Mouse (Mus musculus): ENCODE measurements at regions not wholly inside any gene's neighbourhood (a gene's known extent, or its start where the extent isn't known, plus 50 kb on each side); places are given as distances from the start of the nearest gene placed in this dataset.
A peak's percentile ranks its signal among the peaks of the same experiment; 100 is the strongest.
"Not testable (repeated sequence)": the region's sequence is repeated elsewhere in the genome, so short reads cannot be mapped to it uniquely, and the experiment has no call there.

DNA sequence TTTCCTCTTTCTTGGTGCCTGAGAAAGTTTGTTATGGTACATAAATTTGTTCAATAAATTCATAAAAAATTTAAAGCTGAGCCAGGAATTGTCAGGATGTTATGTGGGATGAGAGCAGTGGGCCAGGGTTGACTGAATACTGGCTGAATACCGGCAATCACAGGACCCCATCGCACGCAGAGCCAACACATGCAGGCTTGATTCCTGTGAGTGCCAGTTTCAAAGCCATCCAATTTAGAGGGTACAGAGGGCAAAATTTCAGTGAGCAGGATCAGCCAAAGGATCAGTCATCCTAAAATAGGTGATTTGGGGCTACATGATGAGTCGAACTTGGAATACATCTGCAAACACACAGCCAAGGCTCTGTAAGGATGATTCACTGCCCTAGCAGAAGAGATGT lies 583.6 kb upstream of the Nectin3 start:
- no peak for DNase-seq (ENCODE audit: low read depth)

GRCm38 (mm10) chr16:47080330-47080729 lies 582.0 kb upstream of the Nectin3 start:
- DNase-seq (ENCODE audit: low read depth): no peak

DNA sequence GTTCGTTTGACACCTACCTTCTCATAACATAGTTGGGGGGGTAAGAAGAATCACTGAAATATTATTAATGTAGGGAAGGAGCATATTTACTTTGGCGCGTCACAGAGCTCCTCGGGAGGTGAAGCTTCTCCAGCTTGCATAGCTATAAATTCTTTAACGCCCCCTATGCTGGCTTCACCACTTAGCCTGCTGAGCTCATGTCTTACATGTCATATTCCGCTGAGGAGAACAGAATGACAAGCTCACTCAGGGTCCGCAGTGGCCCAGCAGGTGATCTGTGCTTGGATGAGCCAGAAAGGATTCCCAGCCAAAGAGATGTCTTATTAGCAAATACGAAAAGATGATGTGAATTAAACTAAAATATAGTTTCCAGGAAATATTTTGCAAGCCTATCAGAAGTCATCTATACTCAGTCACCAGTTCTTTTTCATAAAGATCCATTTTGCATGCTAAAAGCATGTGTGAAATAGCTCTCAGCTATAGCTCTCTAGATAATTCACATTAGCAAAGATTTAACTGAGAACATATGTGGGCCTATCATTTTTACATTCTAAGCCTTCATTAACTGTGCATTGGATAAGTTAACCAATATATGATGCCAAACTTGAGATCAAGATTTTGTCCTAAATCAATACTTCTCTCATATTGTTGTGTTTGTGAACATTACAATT lies 561.1 kb upstream of the Nectin3 start:
- no peak for DNase-seq (ENCODE audit: low read depth)

- DNase-seq (ENCODE audit: low read depth): no peak
Measured at GRCm38 (mm10) chr16:47058811-47059210, 560.5 kb upstream of the Nectin3 start.

GRCm38 (mm10) chr16:47025971-47026370 lies 527.6 kb upstream of the Nectin3 start:
- DNase-seq (ENCODE audit: low read depth): no peak

- DNase-seq (ENCODE audit: low read depth): no peak
Measured at GRCm38 (mm10) chr16:47017486-47017885, 519.2 kb upstream of the Nectin3 start.

GRCm38 (mm10) chr16:46982910-46983600 lies 484.7 kb upstream of the Nectin3 start:
- DNase-seq (ENCODE audit: low read depth): no peak

- no peak for DNase-seq (ENCODE audit: low read depth)
Measured at GRCm38 (mm10) chr16:46982272-46982909, 484.1 kb upstream of the Nectin3 start.

DNA sequence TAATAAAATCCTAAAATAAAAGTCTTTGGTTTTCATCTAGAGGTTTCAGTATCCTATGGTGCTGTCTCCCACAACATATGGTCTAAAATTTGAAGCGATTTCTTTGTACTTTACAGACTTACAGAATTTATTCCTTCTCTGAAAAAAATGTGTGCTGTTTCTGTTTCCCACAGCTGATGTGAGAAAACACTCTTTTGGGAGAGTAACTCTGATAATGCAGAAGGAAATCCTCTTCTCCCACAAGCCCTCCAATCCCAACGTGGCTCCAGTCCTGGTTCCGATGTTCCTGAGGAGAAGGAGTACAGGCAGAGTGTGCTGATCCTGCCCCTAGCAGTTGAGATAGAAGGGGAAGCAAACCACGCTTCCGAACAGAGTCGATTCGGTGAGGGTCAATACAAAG lies 467.4 kb upstream of the Nectin3 start:
- DNase-seq (ENCODE audit: low read depth): no peak

- peak; percentile 15 for DNase-seq (ENCODE audit: low read depth)
Measured at GRCm38 (mm10) chr16:46956990-46957389, 458.7 kb upstream of the Nectin3 start.

GRCm38 (mm10) chr16:46926060-46926459 lies 427.7 kb upstream of the Nectin3 start:
- no peak for DNase-seq (ENCODE audit: low read depth)

DNA sequence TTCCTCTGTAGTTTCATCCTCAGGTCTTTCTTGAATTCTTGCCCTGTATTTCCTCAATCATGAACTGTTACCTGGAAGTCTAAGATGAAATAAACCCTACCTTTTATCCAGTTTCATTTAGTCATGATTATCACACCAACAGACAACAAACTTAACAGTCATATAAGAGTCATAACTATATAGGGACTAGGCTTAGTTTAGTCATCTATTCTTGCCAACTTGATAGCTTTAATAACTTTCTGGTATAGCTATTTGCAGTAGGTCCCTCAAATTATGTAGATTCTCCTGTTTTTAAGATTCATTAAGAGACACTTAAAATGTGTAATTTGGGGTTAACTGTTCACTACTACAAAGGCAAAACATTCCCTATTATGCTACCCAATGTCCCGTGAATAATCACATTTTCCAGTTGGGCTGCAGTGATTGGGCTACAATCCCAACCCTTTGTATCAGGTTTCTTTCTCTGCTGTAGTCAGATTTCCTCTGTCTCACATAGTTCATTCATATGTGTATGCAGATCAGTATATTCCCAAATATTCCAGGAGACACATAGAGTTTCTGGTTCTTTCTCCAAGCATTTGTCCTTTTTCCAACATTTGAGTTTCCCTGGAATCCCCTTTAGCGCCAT lies 396.4 kb upstream of the Nectin3 start:
- DNase-seq (ENCODE audit: low read depth): no peak

DNA sequence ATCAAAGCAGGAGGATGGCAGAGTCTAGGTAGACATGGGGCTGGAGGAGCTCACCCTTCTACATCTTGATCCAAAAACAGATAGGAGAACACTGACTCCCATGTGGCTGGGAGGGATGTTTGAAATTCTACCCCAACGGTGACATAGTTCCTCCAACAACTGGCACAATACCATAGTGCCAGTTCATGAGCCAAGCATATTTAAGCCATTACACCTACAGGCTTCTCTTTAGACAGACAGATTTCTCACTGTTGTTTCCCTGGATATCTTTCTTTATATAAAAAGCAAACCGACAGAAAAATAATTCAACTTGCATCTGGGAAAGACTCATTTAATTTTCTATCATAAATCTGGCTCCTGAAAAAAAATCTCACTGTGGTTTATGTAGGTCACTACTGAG lies 380.4 kb upstream of the Nectin3 start:
- no peak for DNase-seq (ENCODE audit: low read depth)

DNA sequence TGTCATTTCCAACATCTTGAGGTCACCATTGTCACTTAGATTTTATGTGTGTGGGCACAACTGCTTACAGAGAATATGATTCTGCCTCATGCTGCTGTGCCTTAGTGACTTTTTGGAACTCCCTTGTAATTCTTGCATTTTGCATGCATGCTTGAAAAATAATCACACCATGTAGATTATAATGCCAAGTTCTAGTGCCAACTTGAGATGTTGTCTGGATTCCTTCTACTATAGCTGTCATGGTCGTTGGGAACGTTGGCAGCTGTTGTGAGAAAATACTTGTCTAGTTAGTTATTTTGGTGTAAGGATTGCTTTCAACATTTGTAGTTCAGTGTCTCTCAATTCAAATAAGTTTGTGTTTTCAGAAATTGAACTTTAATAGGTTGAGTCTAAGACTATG lies 365.6 kb upstream of the Nectin3 start:
- DNase-seq (ENCODE audit: low read depth): no peak

DNA sequence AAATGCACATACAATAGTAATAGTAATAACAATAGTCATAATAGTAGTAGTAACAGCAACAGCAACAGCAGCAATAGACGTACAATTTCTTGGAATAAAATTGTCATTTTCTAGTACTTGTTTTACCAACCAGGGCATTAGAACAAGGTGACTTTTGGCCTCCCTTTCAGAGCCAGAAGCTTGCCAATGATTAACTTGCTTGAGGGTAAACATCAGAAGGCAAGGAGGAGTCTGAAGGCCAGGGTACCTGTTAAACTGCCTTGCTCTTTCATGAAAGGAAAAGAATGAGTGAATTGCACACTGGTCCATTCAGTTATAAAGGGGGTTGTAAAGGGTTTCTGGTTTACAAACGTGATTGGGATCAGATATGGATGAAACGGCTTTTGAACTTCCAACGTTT lies 351.2 kb upstream of the Nectin3 start:
- no peak for DNase-seq (ENCODE audit: low read depth)

DNA sequence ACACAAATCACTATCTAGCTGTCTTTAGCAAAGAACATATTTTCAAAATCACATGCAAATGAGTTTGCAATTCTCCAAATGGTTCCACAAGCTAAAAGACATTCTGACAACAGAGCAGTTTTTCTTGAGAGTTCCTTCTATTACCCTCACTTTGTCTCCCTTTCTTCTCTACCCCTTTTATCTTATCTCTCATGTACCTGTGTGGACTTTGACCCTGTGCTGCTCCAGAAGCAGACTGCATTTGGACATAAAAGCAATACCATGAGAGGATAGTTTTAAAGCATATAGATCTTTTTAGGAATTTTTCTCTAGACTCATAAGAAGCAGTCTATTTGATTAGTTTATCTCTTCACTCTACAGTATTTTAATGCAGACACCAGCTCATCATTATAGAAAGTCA lies 350.4 kb upstream of the Nectin3 start:
- DNase-seq (ENCODE audit: low read depth): no peak

DNA sequence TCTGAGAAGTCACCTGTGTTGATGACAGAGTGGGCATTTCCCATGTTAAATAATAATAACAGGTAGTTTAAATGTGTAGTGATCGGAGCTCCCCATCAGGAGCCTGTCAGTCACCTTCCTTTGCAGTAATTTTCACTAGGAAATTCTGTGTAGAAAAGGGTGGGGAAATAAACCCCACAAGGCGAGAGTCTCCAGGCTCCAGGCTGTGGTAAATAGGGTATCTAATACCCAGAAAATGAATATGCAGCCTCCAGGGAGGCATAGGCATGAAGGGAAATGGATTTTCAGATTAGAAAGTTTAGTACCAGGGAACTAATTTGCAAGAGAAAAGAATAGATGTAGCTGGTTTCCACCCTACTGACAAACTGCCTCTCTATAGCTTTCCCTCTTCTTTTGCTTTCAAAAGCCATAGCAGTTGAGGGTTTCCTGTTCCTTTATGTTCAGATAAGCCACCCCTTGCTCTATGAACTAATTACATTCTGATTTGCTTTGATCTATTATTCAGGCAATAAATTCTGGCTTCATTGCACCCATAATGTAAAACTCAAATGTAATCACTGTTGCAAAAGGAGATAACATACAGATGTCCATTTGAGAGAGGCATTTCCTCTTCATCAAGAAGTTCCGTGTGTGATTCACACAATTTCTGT lies 349.5 kb upstream of the Nectin3 start:
- DNase-seq (ENCODE audit: low read depth): no peak

DNA sequence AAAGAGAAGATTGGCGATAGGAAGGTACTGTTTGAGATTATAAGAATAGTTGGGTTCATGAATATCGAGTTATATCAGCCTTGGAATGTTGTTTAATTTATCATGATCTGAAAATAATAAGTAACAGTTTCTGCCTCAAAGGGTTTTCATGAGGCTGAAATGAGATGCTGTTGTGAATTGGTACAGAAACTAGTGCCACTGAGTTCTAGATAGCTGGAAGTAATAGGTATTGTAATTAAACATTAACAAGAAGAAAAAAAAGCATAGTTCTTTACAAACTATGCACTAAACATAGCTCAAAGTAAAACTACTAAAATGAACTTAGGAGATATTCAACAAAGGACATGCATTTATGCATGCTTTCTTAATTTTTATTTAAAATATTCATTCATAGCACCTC lies 342.9 kb upstream of the Nectin3 start:
- no peak for DNase-seq (ENCODE audit: low read depth)

DNA sequence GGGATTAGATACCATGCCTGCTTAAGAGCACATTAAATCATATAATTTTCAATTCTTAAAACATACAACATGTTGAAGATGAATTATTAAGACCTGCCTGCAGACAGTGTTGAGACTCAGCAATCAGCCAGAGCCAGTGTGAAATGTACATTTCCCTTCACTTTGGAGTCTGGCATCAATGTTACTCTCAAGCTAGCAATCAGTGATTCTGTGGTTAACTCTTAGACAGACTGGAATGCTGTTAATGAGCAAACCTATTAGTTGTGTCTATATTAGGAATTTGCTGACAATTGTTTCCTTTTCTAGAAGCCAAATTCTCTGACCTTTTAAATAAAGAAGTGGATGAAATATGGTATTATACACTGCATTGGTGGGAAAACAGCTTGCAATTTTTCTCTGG lies 342.4 kb upstream of the Nectin3 start:
- DNase-seq (ENCODE audit: low read depth): no peak

- no peak for DNase-seq (ENCODE audit: low read depth)
Measured at GRCm38 (mm10) chr16:46825147-46825546, 326.8 kb upstream of the Nectin3 start.

DNA sequence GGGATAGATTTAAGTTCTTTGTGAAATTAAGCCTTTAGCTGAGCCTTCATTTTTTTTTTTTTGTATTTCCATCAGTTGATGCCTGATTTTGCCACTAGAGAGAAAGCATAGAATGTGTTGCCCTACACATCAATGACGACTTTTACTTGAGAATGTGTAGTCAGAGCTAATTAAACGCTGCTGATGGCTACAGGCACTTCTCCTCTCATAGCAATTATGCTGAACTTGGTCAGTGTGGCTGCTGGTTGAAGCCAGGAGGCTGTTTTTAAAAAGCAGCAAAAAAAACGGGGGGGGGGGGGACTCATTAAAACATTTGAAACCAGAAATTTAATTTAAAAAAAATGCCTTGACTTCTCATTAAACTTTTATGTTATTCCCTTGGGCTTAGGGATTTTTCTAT lies 324.4 kb upstream of the Nectin3 start:
- no peak for DNase-seq (ENCODE audit: low read depth)

DNA sequence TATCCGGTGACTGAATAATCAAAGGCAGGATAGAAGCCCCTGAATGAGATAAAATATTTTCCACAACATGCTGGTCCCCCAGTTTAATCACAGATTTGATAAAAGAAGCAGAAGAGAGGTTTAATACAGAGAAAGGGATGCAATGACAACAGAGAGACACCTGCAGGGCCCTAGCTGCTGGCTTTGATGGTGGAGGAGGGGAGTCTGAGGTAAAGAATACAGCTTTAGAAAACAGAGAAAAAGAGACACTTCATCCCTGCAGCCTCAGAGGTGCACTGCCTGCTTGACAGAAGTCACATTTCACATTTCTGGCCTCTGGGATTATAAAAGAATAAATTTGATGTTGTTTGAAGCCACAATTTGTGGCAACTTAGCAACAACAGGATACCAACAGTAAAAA lies 319.9 kb upstream of the Nectin3 start:
- DNase-seq (ENCODE audit: low read depth): no peak

DNA sequence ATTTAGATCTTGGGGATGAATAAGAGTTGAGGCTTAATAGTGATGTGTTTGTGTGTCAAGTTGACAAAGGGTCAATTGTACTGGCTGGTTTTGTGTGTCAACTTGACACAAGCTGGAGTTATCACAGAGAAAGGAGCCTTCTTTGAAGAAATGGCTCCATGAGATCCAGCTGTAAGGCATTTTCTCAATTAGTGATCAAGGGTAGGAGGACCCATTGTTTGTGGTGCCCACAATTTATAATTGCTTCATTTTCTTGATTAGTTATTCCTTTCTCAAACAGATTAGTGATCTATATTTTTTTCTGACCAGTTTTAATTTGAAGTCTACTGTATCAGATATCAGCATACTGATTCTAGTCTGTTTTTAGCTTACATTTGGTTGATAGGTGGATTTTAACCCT lies 313.5 kb upstream of the Nectin3 start:
- DNase-seq (ENCODE audit: low read depth): not testable (repeated sequence)
